Mouse (Mus musculus) forebrain, postnatal 0 days (tissue): ENCODE data around the gene Tnn. TPM values are rescaled to one million over a fixed set of nuclear protein-coding genes. Genes with fewer than 3 reads are reported as not detected.

Source experiments
- ATAC-seq: fragments of 200-750 bp; cut with Nextera tagmentation; 2 replicates; pipeline ENCODE4 v1.8.0; 2017; ENCODE audit warnings: mild to moderate bottlenecking, moderate library complexity
- DNase-seq: peaks from one replicate; pipeline ENCODE4 v3.0.0-alpha.2; 2015
- H3K27ac ChIP-seq: fragments of 300-500 bp; sonication (generic); 2 replicates; pipeline ENCODE4 v1.5.1; 2014; ENCODE audit warnings: low read depth, mild to moderate bottlenecking, antibody characterized with exemption, low read length, moderate library complexity, mixed read lengths
- H3K27me3 ChIP-seq: fragments of 300-500 bp; sonication (generic); 2 replicates; pipeline ENCODE4 v1.6.1; 2014; ENCODE audit warnings: mild to moderate bottlenecking, low read length, mixed read lengths; ENCODE audit not compliant: insufficient read depth
- H3K36me3 ChIP-seq: fragments of 300-500 bp; sonication (generic); 2 replicates; pipeline ENCODE4 v1.6.1; 2014; ENCODE audit warnings: mild to moderate bottlenecking, moderate library complexity; ENCODE audit not compliant: insufficient read depth
- H3K4me1 ChIP-seq: fragments of 300-500 bp; sonication (generic); 2 replicates; pipeline ENCODE4 v1.6.1; 2014; ENCODE audit warnings: antibody characterized with exemption; ENCODE audit not compliant: insufficient read depth
- H3K4me2 ChIP-seq: fragments of 300-500 bp; sonication (generic); 2 replicates; pipeline ENCODE4 v1.6.1; 2014; ENCODE audit warnings: low read depth, mild to moderate bottlenecking, moderate library complexity
- H3K4me3 ChIP-seq: fragments of 300-500 bp; sonication (generic); 2 replicates; pipeline ENCODE4 v1.5.1; 2014; ENCODE audit warnings: low read depth, low read length, mixed read lengths
- H3K9ac ChIP-seq: fragments of 300-500 bp; sonication (generic); 2 replicates; pipeline ENCODE4 v1.6.1; 2014; ENCODE audit warnings: mild to moderate bottlenecking
- H3K9me3 ChIP-seq: fragments of 300-500 bp; sonication (generic); 2 replicates; pipeline ENCODE4 v1.6.1; 2016; ENCODE audit warnings: low read length
- CTCF ChIP-seq: sonication (generic); IDR thresholded peaks from 2 replicates; pipeline ENCODE4 v1.5.1; 2016; ENCODE audit warnings: antibody characterized with exemption, control low read depth, low read depth
- WGBS: fragments of 180-500 bp; shearing (Covaris S2); extraction: QIAGEN DNeasy Blood & Tissue Kit; methylation state at CpG from one replicate; pipeline ENCODE4 v1.1.7; 2014; 5-methylcytosine and 5-hydroxymethylcytosine counted together
- polyA plus RNA-seq: library from polyadenylated mRNA; unstranded; fragments of >200 nt; fragmentation: Nextera tagmentation; extraction: Ambion mirVana; gene quantifications from 2 replicates; pipeline ENCODE4 v1.2.1, GENCODE M21; 2015
- total RNA-seq: library from RNA; depleted of rRNA; stranded (reverse); fragments of >200 nt; gene quantifications from 2 replicates; pipeline ENCODE4 v1.2.3, GENCODE M21; 2014

Gene Tnn
- total and polyA plus RNA-seq, 2 experiments from 2014 or later: 0.06 to 2.8 TPM

GRCm38 (mm10) chr1:160060542-160060941 is 92.8 kb downstream of the Tnn start:
- no peak for ATAC-seq
- no peaks in the 10 kb centered on the region for H3K4me1 ChIP-seq
- no peaks in the 10 kb centered on the region for H3K36me3 ChIP-seq
- TF ChIP-seq CTCF: no peak
- no peak overlapping the region for H3K9ac ChIP-seq
- H3K4me2 ChIP-seq: no peak overlapping the region
- 73% methylated on average over 6 of the region's 6 CpGs for WGBS
- H3K27me3 ChIP-seq: no peaks in the 10 kb centered on the region
- DNase-seq: no peak
- no peaks in the 10 kb centered on the region for H3K9me3 ChIP-seq
- no peak overlapping the region for H3K4me3 ChIP-seq
- no peak overlapping the region for H3K27ac ChIP-seq

GRCm38 (mm10) chr1:160059908-160060307 is 93.5 kb downstream of the Tnn start:
- no peak for TF ChIP-seq CTCF
- ATAC-seq: no peak
- H3K4me1 ChIP-seq: no peaks in the 10 kb centered on the region
- H3K27me3 ChIP-seq: no peaks in the 10 kb centered on the region
- H3K9ac ChIP-seq: no peak overlapping the region
- WGBS: 72% methylated on average over 1 of the region's 1 CpGs
- no peak overlapping the region for H3K4me2 ChIP-seq
- H3K4me3 ChIP-seq: no peak overlapping the region
- no peak overlapping the region for H3K27ac ChIP-seq
- no peaks in the 10 kb centered on the region for H3K36me3 ChIP-seq
- no peak for DNase-seq
- H3K9me3 ChIP-seq: no peaks in the 10 kb centered on the region

DNA sequence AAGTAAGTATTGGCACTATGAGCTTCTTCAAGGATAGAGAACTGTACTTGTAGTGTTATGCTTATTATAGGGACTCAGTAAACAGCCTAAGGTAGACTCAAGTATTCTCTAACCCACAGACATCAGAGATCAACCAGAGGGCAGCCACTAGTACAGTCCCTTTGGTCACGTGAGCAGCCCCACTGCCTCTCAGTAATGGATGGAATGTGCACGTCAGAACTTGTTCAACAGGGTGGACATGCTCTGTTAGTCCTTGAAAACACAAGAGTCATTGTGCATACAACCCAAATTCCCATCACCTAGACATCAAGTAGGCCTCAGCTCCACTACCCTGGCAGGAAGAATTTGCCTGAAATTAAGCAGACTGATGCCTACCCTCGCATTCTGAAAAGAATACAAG is 95.7 kb downstream of the Tnn start:
- DNase-seq: no peak
- no peaks in the 10 kb centered on the region for H3K36me3 ChIP-seq
- H3K27me3 ChIP-seq: no peaks in the 10 kb centered on the region
- 69% methylated on average over 3 of the region's 3 CpGs for WGBS
- H3K4me3 ChIP-seq: no peak overlapping the region
- H3K9me3 ChIP-seq: no peaks in the 10 kb centered on the region
- ATAC-seq: no peak
- no peaks in the 10 kb centered on the region for H3K4me1 ChIP-seq
- no peak overlapping the region for H3K27ac ChIP-seq
- TF ChIP-seq CTCF: no peak
- H3K9ac ChIP-seq: no peak overlapping the region
- H3K4me2 ChIP-seq: no peak overlapping the region

GRCm38 (mm10) chr1:160054366-160055078 is 98.9 kb downstream of the Tnn start:
- no peak for TF ChIP-seq CTCF
- 78% methylated on average over 5 of the region's 5 CpGs for WGBS
- ATAC-seq: no peak

DNA sequence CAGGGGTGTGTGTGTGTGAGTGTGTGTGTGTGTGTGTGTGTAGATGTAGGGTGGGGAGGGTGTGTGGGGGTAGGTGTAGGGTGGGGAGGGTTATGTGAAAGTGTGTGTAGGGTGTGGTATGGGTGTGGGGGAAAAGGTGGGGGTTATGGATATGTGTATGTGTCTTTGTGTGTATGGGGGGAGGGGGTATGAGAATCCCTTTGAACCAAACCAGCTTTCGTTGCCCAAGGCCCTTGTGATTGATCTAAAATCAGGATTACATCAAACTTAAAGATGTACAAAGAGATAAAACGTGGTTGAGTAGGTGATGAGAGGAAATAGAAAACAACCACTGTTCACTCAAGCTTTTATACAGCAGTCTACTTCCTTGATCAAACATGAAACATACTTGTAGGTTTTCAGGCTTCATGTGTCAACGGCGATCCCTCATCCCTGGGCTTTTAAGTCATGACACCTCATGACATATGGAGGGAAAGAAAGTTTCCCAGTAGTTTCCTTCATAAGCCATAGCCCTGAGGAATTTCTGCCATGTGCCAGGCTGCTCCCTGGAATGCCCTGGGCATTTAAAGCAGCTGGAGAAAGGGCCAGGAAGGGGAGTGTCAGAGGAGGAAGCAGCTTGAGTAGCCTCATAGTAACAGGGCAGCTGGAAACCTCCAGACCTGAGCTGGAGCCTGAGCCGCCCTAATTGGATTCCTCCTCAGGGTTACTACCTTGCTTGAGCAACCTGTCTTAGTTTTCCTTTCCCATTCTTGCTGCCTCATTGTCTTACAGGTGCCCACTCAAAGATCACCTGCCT is 99.7 kb downstream of the Tnn start:
- Histone ChIP-seq H3K4me1 (no peaks in the 10 kb centered on the region), H3K27ac (no peak overlapping the region), H3K9me3 (no peaks in the 10 kb centered on the region), H3K36me3 (no peaks in the 10 kb centered on the region), H3K27me3 (no peaks in the 10 kb centered on the region), H3K9ac (no peak overlapping the region), H3K4me3 (no peak overlapping the region), H3K4me2 (no peak overlapping the region)
- ATAC-seq (no peak), DNase-seq (no peak)
- 86% methylated on average over 5 of the region's 5 CpGs for WGBS
- no peak for TF ChIP-seq CTCF

More at GRCm38 (mm10) chr1:160054366-160055078, 98.9 kb downstream of the Tnn start:
- Histone ChIP-seq H3K27me3 (no peaks in the 10 kb centered on the region), H3K36me3 (no peaks in the 10 kb centered on the region), H3K27ac (no peak overlapping the region), H3K9ac (no peak overlapping the region), H3K9me3 (no peaks in the 10 kb centered on the region), H3K4me3 (no peak overlapping the region), H3K4me1 (no peaks in the 10 kb centered on the region), H3K4me2 (no peak overlapping the region)
- DNase-seq: no peak

DNA sequence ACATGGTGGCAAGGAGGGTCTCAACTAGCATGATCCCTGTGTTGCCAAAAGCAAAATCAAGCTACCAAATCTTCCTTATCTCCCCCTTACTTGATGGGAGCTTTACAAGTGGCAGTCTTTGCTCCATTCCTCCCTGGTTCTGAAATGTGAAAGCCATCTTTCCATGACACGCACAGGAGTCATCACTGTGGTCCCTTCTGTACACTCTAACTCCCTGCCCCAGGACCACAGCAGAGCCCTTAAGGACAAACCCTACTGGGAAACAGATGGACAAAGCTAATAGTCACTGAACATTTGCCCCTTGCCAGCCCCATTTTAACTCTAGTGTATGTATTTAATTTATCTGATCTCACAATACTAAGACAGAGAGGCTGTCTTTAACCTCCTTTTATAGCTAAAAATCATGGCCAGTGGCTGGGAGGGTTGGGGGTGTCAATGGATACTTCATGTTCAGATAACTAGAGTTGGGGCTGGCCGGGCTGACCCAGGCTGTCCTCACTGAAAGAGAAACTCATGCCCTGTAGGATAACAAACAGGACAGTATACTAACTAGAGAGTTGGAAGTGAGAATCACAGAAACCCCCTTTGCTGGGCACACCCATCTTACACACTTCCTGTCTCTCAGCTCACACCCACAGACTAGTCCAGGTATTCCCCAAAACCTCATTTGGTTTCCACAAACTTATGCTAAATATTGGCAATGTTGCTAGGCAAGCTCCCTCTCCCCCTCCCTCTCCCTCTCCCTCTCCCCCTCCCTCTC is 100.6 kb downstream of the Tnn start:
- no peak overlapping the region for H3K9ac ChIP-seq
- no peak for ATAC-seq
- H3K4me2 ChIP-seq: no peak overlapping the region
- no peak for DNase-seq
- 94% methylated on average over 2 of the region's 2 CpGs for WGBS
- H3K36me3 ChIP-seq: no peaks in the 10 kb centered on the region
- H3K4me1 ChIP-seq: no peaks in the 10 kb centered on the region
- H3K27ac ChIP-seq: no peak overlapping the region
- TF ChIP-seq CTCF: no peak
- H3K4me3 ChIP-seq: no peak overlapping the region
- no peaks in the 10 kb centered on the region for H3K9me3 ChIP-seq
- H3K27me3 ChIP-seq: no peaks in the 10 kb centered on the region
